34 mouse cellular contexts compared by ENCODE assay signal in the genomic region with DNA sequence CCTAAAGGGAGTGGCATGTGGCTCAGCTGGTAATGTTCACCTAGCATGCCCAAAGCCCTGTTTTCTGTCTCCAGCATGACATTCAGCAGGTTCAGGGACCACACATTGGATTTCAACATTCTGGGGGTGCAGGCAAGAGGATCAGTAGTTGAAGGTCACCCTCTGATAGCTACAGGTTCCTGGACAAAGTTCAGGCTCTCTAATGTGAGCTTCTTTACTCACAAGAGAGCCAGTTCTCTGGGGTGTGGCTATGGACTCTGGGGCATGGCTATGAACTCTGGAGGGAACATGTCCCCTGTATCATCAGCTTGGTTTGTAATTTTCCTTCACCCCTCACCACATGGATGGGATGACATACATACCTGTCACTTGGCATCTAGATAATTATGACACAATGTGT. TPM values are rescaled to one million over a fixed set of nuclear protein-coding genes. Genes with fewer than 3 reads are reported as not detected.
DNase-seq lines count a peak whose midpoint lies in the region; ATAC-seq and TF ChIP-seq lines count a peak whose summit lies in the region.
"Had no signal": no experiment of that assay in that cellular context is flagged by ENCODE, and none has a peak within 500 bp of the region (broad histone marks: within the 10 kb centered on the region; RNA-seq: fewer than 3 reads in every experiment).

No protein-coding gene starts in this region.

- peaks cover 13% of the 10 kb centered on the region for H3K36me3 ChIP-seq in heart, embryonic 10.5 days
- H3K36me3 ChIP-seq in liver, embryonic 15.5 days (replicated peaks) = peaks cover 13% of the 10 kb centered on the region; the same call in 1 of the 2 replicates
- peaks cover under 1% of the 10 kb centered on the region for H3K36me3 ChIP-seq in liver, embryonic 11.5 days (ENCODE audit: control insufficient read depth, insufficient read depth, low read length)
- no peaks in the 10 kb centered on the region for H3K36me3 ChIP-seq in intestine, postnatal 0 days (ENCODE audit: control insufficient read depth, insufficient read depth)
- H3K36me3 ChIP-seq in stomach, embryonic 15.5 days = no peaks in the 10 kb centered on the region
- H3K36me3 ChIP-seq: midbrain, embryonic 15.5 days; neural tube, embryonic 12.5 days had no signal

- TF ChIP-seq CTCF in intestine, postnatal 0 days (IDR thresholded peaks at IDR 0.05; ENCODE audit: low read depth) = no peak

- H3K4me2 ChIP-seq in liver, embryonic 15.5 days = no peak overlapping the region
- no peak overlapping the region for H3K4me2 ChIP-seq in liver, embryonic 11.5 days
- H3K4me2 ChIP-seq in intestine, postnatal 0 days (replicated peaks; ENCODE audit: low read depth) = no peak overlapping the region
- no peak overlapping the region for H3K4me2 ChIP-seq in stomach, embryonic 15.5 days
- H3K4me2 ChIP-seq: heart, embryonic 12.5 days; limb, embryonic 13.5 days; midbrain, embryonic 15.5 days; neural tube, embryonic 12.5 days had no signal

- intact Hi-C loops in heart, postnatal 14 days (cut with DNase I) = no loop called here

- H3K4me1 ChIP-seq in heart, embryonic 10.5 days = peaks cover 45% of the 10 kb centered on the region
- peaks cover 47% of the 10 kb centered on the region for H3K4me1 ChIP-seq in liver, embryonic 15.5 days (replicated peaks)
- peaks cover 26% of the 10 kb centered on the region for H3K4me1 ChIP-seq in liver, embryonic 11.5 days (replicated peaks; ENCODE audit: control insufficient read depth, insufficient read depth, low read length)
- 0 out of 2 replicates have a peak, but pooled peaks cover 11% of the 10 kb centered on the region for H3K4me1 ChIP-seq in intestine, postnatal 0 days (replicated peaks; ENCODE audit: control insufficient read depth, insufficient read depth, low read length)
- peaks cover 24% of the 10 kb centered on the region for H3K4me1 ChIP-seq in stomach, embryonic 15.5 days

- H3K27ac ChIP-seq in heart, embryonic 10.5 days = peak overlapping the region; percentile 74; the same call in 1 of the 2 replicates
- peak overlapping the region; percentile 62 for H3K27ac ChIP-seq in liver, embryonic 15.5 days (replicated peaks)
- H3K27ac ChIP-seq in liver, embryonic 11.5 days (ENCODE audit: low read depth, low read length) = no peak overlapping the region
- peak overlapping the region; percentile 62 for H3K27ac ChIP-seq in intestine, postnatal 0 days (ENCODE audit: low read depth, low read length)
- 0 out of 2 replicates have a peak overlapping the region, but pooled peaks have one; percentile 26 for H3K27ac ChIP-seq in stomach, embryonic 15.5 days
- H3K27ac ChIP-seq: layer of hippocampus, adult 2 months; limb, embryonic 13.5 days; midbrain, embryonic 10.5 days; midbrain, embryonic 15.5 days; neural tube, embryonic 12.5 days had no signal

- H3K4me3 ChIP-seq in heart, embryonic 10.5 days = no peak overlapping the region
- no peak overlapping the region for H3K4me3 ChIP-seq in liver, embryonic 15.5 days (replicated peaks)
- no peak overlapping the region for H3K4me3 ChIP-seq in liver, embryonic 11.5 days (ENCODE audit: low read depth, low read length)
- H3K4me3 ChIP-seq in intestine, postnatal 0 days (ENCODE audit: low read depth, low read length) = no peak overlapping the region
- H3K4me3 ChIP-seq in stomach, embryonic 15.5 days (replicated peaks) = no peak overlapping the region
- H3K4me3 ChIP-seq: erythroblast, embryonic 14.5 days; gastrocnemius, adult 2 months; heart, embryonic 12.5 days; layer of hippocampus, adult 2 months; limb, embryonic 13.5 days; midbrain, embryonic 10.5 days; midbrain, embryonic 15.5 days; neural tube, embryonic 12.5 days had no signal

- ATAC-seq in liver, embryonic 15.5 days (ENCODE audit: insufficient read depth) = no peak
- no peak for ATAC-seq in liver, embryonic 11.5 days (replicated peaks; ENCODE audit: low FRiP score)
- peak; percentile 55 for ATAC-seq in intestine, postnatal 0 days
- no peak for ATAC-seq in stomach, embryonic 15.5 days (ENCODE audit: insufficient read depth, low FRiP score, low read depth)
- ATAC-seq: forebrain, embryonic 16.5 days; hindbrain, embryonic 16.5 days; midbrain, embryonic 15.5 days had no signal

- no peak for DNase-seq in heart, embryonic 10.5 days (ENCODE audit: low spot score)
- no peak for DNase-seq in heart, postnatal 14 days
- DNase-seq in liver, embryonic 11.5 days (ENCODE audit: low spot score) = no peak
- no peak for DNase-seq in spleen, adult 12 weeks (ENCODE audit: low spot score)
- no peak for DNase-seq in embryo, embryonic 10 days (ENCODE audit: low spot score)
- DNase-seq: adrenal gland, postnatal 14 days; cerebellum, adult 11 months; cerebellum, adult 9-11 months; gastrocnemius, adult 2 months; gastrocnemius, postnatal 36 days; heart, adult 18-20 months; heart, postnatal 10 days; kidney, postnatal 36 days; lung, adult 2 months; right cerebral cortex, adult 18-20 months had no signal

- no peaks in the 10 kb centered on the region for H3K27me3 ChIP-seq in heart, embryonic 10.5 days (ENCODE audit: insufficient read depth, poor library complexity, severe bottlenecking)
- H3K27me3 ChIP-seq in liver, embryonic 15.5 days = no peaks in the 10 kb centered on the region
- no peaks in the 10 kb centered on the region for H3K27me3 ChIP-seq in liver, embryonic 11.5 days (replicated peaks; ENCODE audit: control insufficient read depth, insufficient read depth, low read length)
- no peaks in the 10 kb centered on the region for H3K27me3 ChIP-seq in intestine, postnatal 0 days (replicated peaks; ENCODE audit: control insufficient read depth, insufficient read depth, low read length)
- no peaks in the 10 kb centered on the region for H3K27me3 ChIP-seq in stomach, embryonic 15.5 days (replicated peaks)
- H3K27me3 ChIP-seq: heart, embryonic 12.5 days; limb, embryonic 13.5 days; midbrain, embryonic 15.5 days; neural tube, embryonic 12.5 days; Patski had no signal

- H3K9ac ChIP-seq in liver, embryonic 15.5 days = no peak overlapping the region
- no peak overlapping the region for H3K9ac ChIP-seq in liver, embryonic 11.5 days (ENCODE audit: low read depth, low read length)
- no peak overlapping the region for H3K9ac ChIP-seq in intestine, postnatal 0 days (ENCODE audit: low read depth, low read length)
- no peak overlapping the region for H3K9ac ChIP-seq in stomach, embryonic 15.5 days
- H3K9ac ChIP-seq: heart, embryonic 12.5 days; limb, embryonic 13.5 days; midbrain, embryonic 15.5 days; neural tube, embryonic 12.5 days had no signal

- no peaks in the 10 kb centered on the region for H3K9me3 ChIP-seq in heart, embryonic 10.5 days
- H3K9me3 ChIP-seq in liver, embryonic 15.5 days (replicated peaks) = no peaks in the 10 kb centered on the region
- no peaks in the 10 kb centered on the region for H3K9me3 ChIP-seq in liver, embryonic 11.5 days (ENCODE audit: control insufficient read depth, low read length)
- H3K9me3 ChIP-seq in intestine, postnatal 0 days (ENCODE audit: control insufficient read depth) = no peaks in the 10 kb centered on the region
- no peaks in the 10 kb centered on the region for H3K9me3 ChIP-seq in stomach, embryonic 15.5 days
- H3K9me3 ChIP-seq: heart, embryonic 12.5 days; limb, embryonic 13.5 days; midbrain, embryonic 10.5 days; midbrain, embryonic 15.5 days; neural tube, embryonic 12.5 days had no signal

RNA-seq across cellular contexts. Expression of a gene that starts 2.5 kb away (rescaled TPM):
- polyA plus RNA-seq in heart, embryonic 10.5 days (2016; fragmentation: Nextera tagmentation; extraction: Ambion mirVana) = 243 and 295 TPM in 2 replicates
- total RNA-seq in heart, postnatal 14 days (2021) = 100 to 1,000 TPM; 121 to 152 TPM
- polyA plus RNA-seq in liver, embryonic 15.5 days (2015; fragmentation: Nextera tagmentation; extraction: Ambion mirVana) = 142 and 147 TPM in 2 replicates
- polyA plus RNA-seq in liver, embryonic 11.5 days (2014; fragmentation: Nextera tagmentation; extraction: Ambion mirVana) = 276 and 285 TPM in 2 replicates
- 138 and 144 TPM in 2 replicates for polyA plus RNA-seq in intestine, postnatal 0 days (2015; fragmentation: Nextera tagmentation; extraction: Ambion mirVana)
- polyA plus RNA-seq in stomach, embryonic 15.5 days (2015; fragmentation: Nextera tagmentation; extraction: Ambion mirVana) = 224 and 229 TPM in 2 replicates

RNA-seq across cellular contexts. Expression of a gene that starts 15.0 kb away (rescaled TPM):
- polyA plus RNA-seq in heart, embryonic 10.5 days (2016; fragmentation: Nextera tagmentation; extraction: Ambion mirVana) = 0.20 and 0.39 TPM in 2 replicates
- not detected for total RNA-seq in heart, postnatal 14 days (2021)
- polyA plus RNA-seq in liver, embryonic 15.5 days (2015; fragmentation: Nextera tagmentation; extraction: Ambion mirVana) = 0.10 and 0.12 TPM in 2 replicates
- polyA plus RNA-seq in liver, embryonic 11.5 days (2014; fragmentation: Nextera tagmentation; extraction: Ambion mirVana) = 0.32 and 0.39 TPM in 2 replicates
- polyA plus RNA-seq in intestine, postnatal 0 days (2015; fragmentation: Nextera tagmentation; extraction: Ambion mirVana) = not detected in 2 replicates
- polyA plus RNA-seq in stomach, embryonic 15.5 days (2015; fragmentation: Nextera tagmentation; extraction: Ambion mirVana) = 0.17 TPM in 1 of 2 replicates, not detected in the other
- total RNA-seq: adrenal gland, postnatal 14 days; gastrocnemius, adult 2 months; gastrocnemius, postnatal 36 days; heart, adult 18-20 months had no signal
- polyA plus RNA-seq: erythroblast, embryonic 14.5 days; forebrain, embryonic 11.5 days; forebrain, embryonic 16.5 days; hindbrain, embryonic 11.5 days; intestine, embryonic 14.5 days; kidney, embryonic 16.5 days; limb, embryonic 13.5 days; midbrain, embryonic 10.5 days; midbrain, embryonic 15.5 days; neural tube, embryonic 12.5 days; Patski had no signal

RNA-seq across cellular contexts. Expression of a gene that starts 51.0 kb away (rescaled TPM):
- 2.7 and 6.7 TPM in 2 replicates for polyA plus RNA-seq in heart, embryonic 10.5 days (2016; fragmentation: Nextera tagmentation; extraction: Ambion mirVana)
- total RNA-seq in heart, postnatal 14 days (2021) = 1 to 10 TPM; 1.4 TPM
- polyA plus RNA-seq in liver, embryonic 15.5 days (2015; fragmentation: Nextera tagmentation; extraction: Ambion mirVana) = 4.6 and 5.1 TPM in 2 replicates
- 3.1 and 4.3 TPM in 2 replicates for polyA plus RNA-seq in liver, embryonic 11.5 days (2014; fragmentation: Nextera tagmentation; extraction: Ambion mirVana)
- 3.6 TPM in 2 replicates for polyA plus RNA-seq in intestine, postnatal 0 days (2015; fragmentation: Nextera tagmentation; extraction: Ambion mirVana)
- polyA plus RNA-seq in stomach, embryonic 15.5 days (2015; fragmentation: Nextera tagmentation; extraction: Ambion mirVana) = 6.1 and 6.2 TPM in 2 replicates

RNA-seq across cellular contexts. Expression of a gene that starts 54.9 kb away (rescaled TPM):
- polyA plus RNA-seq in heart, embryonic 10.5 days (2016; fragmentation: Nextera tagmentation; extraction: Ambion mirVana) = 3,021 and 6,084 TPM in 2 replicates
- over 10,000 TPM; 16,479 to 17,190 TPM for total RNA-seq in heart, postnatal 14 days (2021)
- 3.9 and 4.2 TPM in 2 replicates for polyA plus RNA-seq in liver, embryonic 15.5 days (2015; fragmentation: Nextera tagmentation; extraction: Ambion mirVana)
- 9.9 and 20.9 TPM in 2 replicates for polyA plus RNA-seq in liver, embryonic 11.5 days (2014; fragmentation: Nextera tagmentation; extraction: Ambion mirVana)
- polyA plus RNA-seq in intestine, postnatal 0 days (2015; fragmentation: Nextera tagmentation; extraction: Ambion mirVana) = not detected in 2 replicates
- 4.6 and 12.9 TPM in 2 replicates for polyA plus RNA-seq in stomach, embryonic 15.5 days (2015; fragmentation: Nextera tagmentation; extraction: Ambion mirVana)
- total RNA-seq: adrenal gland, postnatal 14 days; common myeloid progenitor, adult 5-6 weeks; megakaryocyte progenitor cell, adult 5-6 weeks had no signal
- polyA plus RNA-seq: erythroblast, embryonic 14.5 days; forebrain, embryonic 11.5 days; intestine, embryonic 14.5 days; Patski had no signal
